Mouse (Mus musculus) kidney, adult 2 months (tissue): ENCODE measurements around the gene Dynll2. TPM values are rescaled to one million over a fixed set of nuclear protein-coding genes. Genes with fewer than 3 reads are reported as not detected.
"Not testable (repeated sequence)": the region's sequence is repeated elsewhere in the genome, so short reads cannot be mapped to it uniquely, and the experiment has no call there.

ENCODE experiments used
- DNase-seq: peaks from one replicate; pipeline ENCODE4 v3.0.0; 2021
- H3K27ac ChIP-seq: fragments of 200-500 bp; 2 replicates; pipeline ENCODE4 v1.5.1; 2012; ENCODE audit warnings: low read depth, low read length, control low read depth, inconsistent platforms; ENCODE audit not compliant: insufficient read depth
- H3K27me3 ChIP-seq: fragments of 200-500 bp; replicated peaks from 2 replicates; pipeline ENCODE4 v1.6.1; 2012; ENCODE audit warnings: mild to moderate bottlenecking, moderate library complexity, low read length, inconsistent platforms; ENCODE audit not compliant: control insufficient read depth, insufficient read depth
- H3K36me3 ChIP-seq: fragments of 200-500 bp; 2 replicates; pipeline ENCODE4 v1.6.1; 2012; ENCODE audit warnings: mild to moderate bottlenecking, moderate library complexity, low read length, inconsistent platforms; ENCODE audit not compliant: control insufficient read depth, insufficient read depth
- H3K4me1 ChIP-seq: fragments of 200-500 bp; 2 replicates; pipeline ENCODE4 v1.6.1; 2011; ENCODE audit warnings: low read length; ENCODE audit not compliant: control insufficient read depth, insufficient read depth
- H3K4me3 ChIP-seq: fragments of 200-500 bp; 2 replicates; pipeline ENCODE4 v1.5.1; 2011; ENCODE audit warnings: mild to moderate bottlenecking, low read depth, low read length, control low read depth; ENCODE audit not compliant: insufficient read depth
- CTCF ChIP-seq: fragments of 200-500 bp; conservative IDR thresholded peaks from 2 replicates; pipeline ENCODE4 v1.5.1; 2011; ENCODE audit warnings: low read depth, mild to moderate bottlenecking, control low read depth, low read length, moderate library complexity, mixed read lengths; ENCODE audit not compliant: insufficient read depth, insufficient read length
- POLR2A ChIP-seq: fragments of 200-500 bp; IDR thresholded peaks from one replicate; pipeline ENCODE4 v1.6.1; 2011; ENCODE audit warnings: low read depth, low read length, control low read depth
- WGBS: fragments of 180-500 bp; shearing (Covaris S2); methylation state at CpG from one replicate; pipeline ENCODE4 v1.1.7; 2018; 5-methylcytosine and 5-hydroxymethylcytosine counted together
- polyA plus RNA-seq: library from polyadenylated mRNA; depleted of rRNA; stranded (reverse); fragments of >200 nt; gene quantifications from 2 replicates; pipeline ENCODE4 v1.2.3, GENCODE M21; 2012

Dynll2 gene
- polyA plus RNA-seq, 1 experiment, result 169 TPM

DNA sequence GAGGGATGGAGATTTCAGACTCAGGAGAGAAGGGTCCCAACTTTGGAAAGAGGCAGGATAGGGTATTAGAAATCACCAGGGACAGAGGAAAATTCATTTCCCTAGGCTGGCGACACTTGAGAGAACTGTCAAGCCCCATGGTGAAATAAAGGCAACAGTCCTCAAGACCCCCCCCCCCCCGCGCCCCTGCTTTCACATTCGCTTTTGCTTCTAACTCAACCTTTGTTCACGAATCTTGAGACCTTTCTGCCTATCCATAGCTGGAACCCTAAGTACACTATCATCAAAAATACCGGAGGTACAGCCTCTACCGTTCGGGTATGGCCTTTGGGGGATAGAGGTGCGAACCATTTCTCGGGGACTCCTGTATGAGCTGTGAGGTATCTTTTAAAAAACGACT is 528 bp upstream of the Dynll2 start:
- TF ChIP-seq CTCF (no peak), POLR2A (no peak)
- Histone ChIP-seq H3K4me1 (peaks cover 6% of the 10 kb centered on the region), H3K4me3 (peak overlapping the region; percentile 97), H3K36me3 (peaks cover 2% of the 10 kb centered on the region; the same call in 1 of the 2 replicates), H3K27me3 (no peaks in the 10 kb centered on the region), H3K27ac (peak overlapping the region; percentile 85)
- WGBS, result 73% methylated on average over 11 of the region's 11 CpGs
- DNase-seq, result no peak

DNA sequence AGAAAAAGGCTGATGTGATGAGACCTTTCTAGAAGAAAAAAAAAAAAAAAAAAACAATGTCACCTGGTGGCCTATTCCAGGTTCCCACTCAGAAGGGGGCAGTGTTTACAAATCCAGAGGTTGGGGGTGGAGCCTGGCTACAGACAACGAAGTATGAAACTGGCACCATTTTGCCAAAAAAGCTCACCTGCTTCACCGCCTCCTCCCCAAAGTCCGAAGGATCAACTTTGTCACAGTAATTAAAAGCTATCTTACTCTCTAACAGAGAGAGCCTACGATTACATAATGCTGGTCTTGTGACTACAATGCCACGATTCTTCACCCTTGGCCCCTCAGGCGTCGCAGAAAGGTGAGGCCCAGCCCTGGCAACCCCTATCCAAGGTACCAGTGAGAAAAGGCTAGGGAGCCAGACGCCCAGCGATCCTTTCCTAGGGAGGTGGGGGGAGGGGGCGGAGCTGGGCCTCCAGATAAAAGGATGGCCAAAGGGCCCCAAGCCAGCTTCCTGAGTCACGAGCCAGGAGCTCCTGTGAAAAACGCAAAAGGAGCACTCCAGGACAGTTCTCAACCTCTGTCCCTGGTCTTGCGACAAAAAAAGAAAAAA is 1.1 kb downstream of the Dynll2 start:
- H3K36me3 ChIP-seq, result peaks cover 2% of the 10 kb centered on the region
- H3K4me3 ChIP-seq, result peak overlapping the region; percentile 97
- no peak for TF ChIP-seq POLR2A
- 0 out of 2 replicates have a peak, but pooled peaks have one; percentile 18 for TF ChIP-seq CTCF
- peak overlapping the region; percentile 99 for H3K27ac ChIP-seq
- H3K4me1 ChIP-seq, result peaks cover 6% of the 10 kb centered on the region
- H3K27me3 ChIP-seq, result no peaks in the 10 kb centered on the region
- DNase-seq, result peak; percentile 93
- 4% methylated on average over 13 of the region's 13 CpGs for WGBS

DNA sequence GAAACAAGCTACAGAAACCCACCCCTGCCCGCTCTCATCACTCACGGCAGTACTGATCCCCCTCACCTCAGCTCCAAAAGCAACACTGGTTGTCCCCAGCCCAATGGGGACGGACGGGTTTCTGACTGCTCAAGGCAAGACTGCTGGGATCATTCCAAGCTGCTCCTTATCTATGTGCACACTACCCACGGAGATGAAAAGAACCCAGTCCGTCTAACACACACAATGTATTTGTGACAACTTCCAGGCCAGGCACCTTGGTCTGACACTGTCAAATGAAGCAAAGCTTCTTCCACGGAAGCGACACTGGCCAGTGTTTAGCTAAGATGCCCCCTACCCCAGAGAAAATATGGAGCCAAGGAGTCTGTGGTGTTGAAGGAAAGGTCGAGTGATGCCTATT is 1.7 kb downstream of the Dynll2 start:
- WGBS, result 24% methylated on average over 9 of the region's 9 CpGs
- Histone ChIP-seq H3K27ac (peak overlapping the region; percentile 99; the same call in 1 of the 2 replicates), H3K27me3 (no peaks in the 10 kb centered on the region), H3K4me1 (peaks cover 6% of the 10 kb centered on the region), H3K36me3 (peaks cover 4% of the 10 kb centered on the region), H3K4me3 (peak overlapping the region; percentile 97)
- peak; percentile 21 for DNase-seq
- no peak for TF ChIP-seq POLR2A

DNA sequence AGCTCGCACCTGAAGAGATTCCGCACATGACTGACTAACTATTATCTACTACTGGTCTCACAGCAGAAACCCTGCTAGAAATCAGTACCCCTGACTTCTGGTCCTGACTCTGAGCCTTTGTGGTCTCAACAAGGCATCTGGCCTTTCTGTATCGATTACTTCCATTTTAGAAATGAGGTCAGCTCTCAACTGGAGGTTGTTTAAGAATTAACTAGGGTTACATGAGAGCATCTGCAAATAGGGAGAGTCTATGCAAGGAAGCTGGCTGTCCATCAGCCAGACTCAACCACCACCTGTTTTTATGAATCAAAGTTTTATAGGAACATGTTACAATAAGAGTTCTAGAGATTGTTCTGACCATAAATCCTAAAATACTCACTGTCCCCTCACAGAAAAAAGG is 2.8 kb downstream of the Dynll2 start:
- DNase-seq, result no peak
- TF ChIP-seq POLR2A, result no peak
- no peak for TF ChIP-seq CTCF
- no peak overlapping the region for H3K4me3 ChIP-seq
- WGBS, result 63% methylated on average over 3 of the region's 3 CpGs
- no peak overlapping the region for H3K27ac ChIP-seq
- peaks cover 6% of the 10 kb centered on the region for H3K4me1 ChIP-seq
- peaks cover 4% of the 10 kb centered on the region for H3K36me3 ChIP-seq
- H3K27me3 ChIP-seq, result no peaks in the 10 kb centered on the region

DNA sequence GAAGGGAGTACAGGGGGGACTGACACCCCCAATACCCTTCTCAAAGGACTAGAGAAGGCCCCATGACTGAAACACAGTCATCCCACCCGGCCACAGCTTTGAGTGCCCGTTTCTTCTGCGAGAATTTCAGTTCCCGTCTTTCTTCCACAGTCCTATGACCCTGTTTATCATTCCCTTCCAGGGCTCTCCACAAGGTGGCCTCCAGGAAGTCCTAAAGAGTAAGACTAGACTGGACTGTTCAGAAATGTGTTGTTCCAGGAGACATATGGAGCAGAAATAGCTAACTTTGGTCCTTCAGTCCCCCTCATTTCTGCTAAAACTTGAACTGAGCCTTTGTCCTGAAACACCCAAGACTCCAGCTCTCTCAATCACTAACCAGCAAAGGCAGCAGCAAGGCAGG is 8.4 kb downstream of the Dynll2 start:
- H3K27me3 ChIP-seq, result no peaks in the 10 kb centered on the region
- H3K4me1 ChIP-seq, result peaks cover 4% of the 10 kb centered on the region; the same call in 1 of the 2 replicates
- WGBS, result 62% methylated on average over 4 of the region's 4 CpGs
- peaks cover 4% of the 10 kb centered on the region for H3K36me3 ChIP-seq
- no peak for TF ChIP-seq POLR2A
- TF ChIP-seq CTCF, result 0 out of 2 replicates have a peak, but pooled peaks have one; percentile 1
- no peak overlapping the region for H3K27ac ChIP-seq
- no peak overlapping the region for H3K4me3 ChIP-seq
- DNase-seq, result no peak

DNA sequence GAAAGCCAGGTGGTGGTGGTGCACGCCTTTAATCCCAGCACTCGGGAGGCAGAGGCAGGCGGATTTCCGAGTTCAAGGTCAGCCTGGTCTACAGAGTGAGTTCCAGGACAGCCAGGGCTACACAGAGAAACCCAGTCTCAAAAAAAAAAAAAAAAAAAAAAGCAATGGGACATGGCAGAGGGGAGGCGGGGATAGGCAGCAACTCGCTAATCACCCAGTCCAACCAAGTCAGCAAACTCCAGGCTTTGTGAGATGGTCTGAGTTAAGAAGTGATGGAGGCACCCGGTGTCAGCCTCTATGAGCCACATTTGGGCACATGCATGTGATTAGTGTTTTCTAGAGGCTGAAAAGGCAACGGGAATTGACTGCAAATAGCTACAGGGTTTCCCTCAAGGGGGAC is 10.3 kb downstream of the Dynll2 start:
- DNase-seq, H3K27me3 ChIP-seq, H3K36me3 ChIP-seq, H3K27ac ChIP-seq, H3K4me1 ChIP-seq, H3K4me3 ChIP-seq: not testable (repeated sequence)
- WGBS, result 77% methylated on average over 8 of the region's 8 CpGs

DNA sequence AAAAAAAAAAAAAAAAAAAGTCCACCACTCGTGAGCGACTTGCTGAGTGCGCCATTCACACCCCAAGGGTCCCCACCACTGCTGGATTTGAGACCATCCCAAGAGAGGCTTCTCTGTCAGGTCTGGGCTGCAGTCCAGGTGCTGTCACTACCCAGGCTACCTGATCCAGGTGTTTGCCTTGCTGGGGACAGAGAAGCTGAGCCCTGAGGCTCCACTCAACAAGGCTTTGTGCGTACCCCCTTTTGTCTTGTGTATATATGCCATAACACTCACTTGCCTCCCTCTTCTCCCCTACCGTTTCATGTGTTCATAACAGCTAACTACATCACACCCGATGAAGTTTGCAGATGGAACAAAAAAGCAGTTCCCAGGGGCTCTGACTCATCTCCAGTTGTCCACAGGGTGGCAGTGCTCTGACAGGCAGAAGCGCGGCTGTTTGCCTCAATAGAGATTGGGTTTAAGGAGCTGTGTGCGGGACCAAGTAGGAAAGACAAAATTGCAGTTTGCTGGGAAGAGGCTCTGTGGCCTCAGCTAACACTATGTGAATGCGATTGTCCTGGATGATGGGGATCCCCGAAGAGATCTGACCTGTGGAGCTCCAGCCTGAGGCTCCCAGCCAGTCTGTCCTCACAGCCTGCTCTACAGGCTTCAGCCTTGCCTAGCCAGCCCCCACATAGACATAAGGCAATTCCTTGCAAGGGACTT is 12.7 kb downstream of the Dynll2 start:
- TF ChIP-seq POLR2A, result no peak
- TF ChIP-seq CTCF, result peak; percentile 86
- H3K27ac ChIP-seq, result no peak overlapping the region
- no peaks in the 10 kb centered on the region for H3K27me3 ChIP-seq
- H3K36me3 ChIP-seq, result no peaks in the 10 kb centered on the region
- peak; percentile 69 for DNase-seq
- H3K4me3 ChIP-seq, result no peak overlapping the region
- H3K4me1 ChIP-seq, result 0 out of 2 replicates have a peak, but pooled peaks cover 4% of the 10 kb centered on the region
- WGBS, result 14% methylated on average over 11 of the region's 11 CpGs
